Mouse (Mus musculus) gastrocnemius, postnatal 36 days (tissue): ENCODE results near the gene Pcsk7. TPM values are rescaled to one million over a fixed set of nuclear protein-coding genes. Genes with fewer than 3 reads are reported as not detected.

Experiments
- DNase-seq, 2 experiments: peaks; one replicate each; pipeline ENCODE4 v3.0.0; 2022
- intact Hi-C: fragments of 180-260 bp; cut with DNase I; formaldehyde crosslinking; loops from one replicate; pipeline ENCODE4 v1.15.1; 2025
- long read RNA-seq, 2 experiments: library from polyadenylated mRNA; stranded (forward); transcript quantifications; one replicate each; pipeline ENCODE4 v2.0.0; 2021
- total RNA-seq, 2 experiments: library from RNA; stranded (reverse); gene quantifications; 2 replicates each; pipeline ENCODE4 v1.2.3; 2021

The Pcsk7 gene
- total RNA-seq, result 10 to 100 TPM in 1 of 2 experiments, 1 to 10 TPM in 1; 9.4 to 10.5 TPM
- long read RNA-seq, experiment 1, partial matches to known transcripts, result 2 of 7 reads
- long read RNA-seq, experiment 1, other reads (novel, unspliced or antisense), result 2 of 7 reads
- long read RNA-seq, experiment 2, transcript Pcsk7-201 (17 exons, 3,876 nt), result major isoform, 5 of 12 reads
- long read RNA-seq, experiment 2, partial matches to known transcripts, result 2 of 12 reads
- long read RNA-seq, experiment 2, other reads (novel, unspliced or antisense), result 4 of 12 reads

- peak; percentile 85 to 92 for DNase-seq
- intact Hi-C loops, result no loop called here
Measured at GRCm38 (mm10) chr9:45906355-45907077, at the start of gene Pcsk7, which contains the start of gene Rnf214. Gene Pcsk7 (plus strand): TSS chr9:45906497. Gene Rnf214 (minus strand): TSS chr9:45906911.

GRCm38 (mm10) chr9:45859364-45859763, 46.9 kb upstream of the Pcsk7 start:
- no peak for DNase-seq

GRCm38 (mm10) chr9:45861813-45862212, 44.5 kb upstream of the Pcsk7 start:
- intact Hi-C loops, result no loop called here
- DNase-seq, result no peak

More at GRCm38 (mm10) chr9:45859364-45859763, 46.9 kb upstream of the Pcsk7 start:
- intact Hi-C loops, result no loop called here

- intact Hi-C loops, result no loop called here
- DNase-seq, result no peak
Measured at GRCm38 (mm10) chr9:45869181-45869580, 37.1 kb upstream of the Pcsk7 start.

GRCm38 (mm10) chr9:45870265-45870664, 36.0 kb upstream of the Pcsk7 start:
- DNase-seq, result no peak
- intact Hi-C loops, result no loop called here

- intact Hi-C loops, result loop anchor here (5.0 kb wide), 1 partner anchor 51 kb away; the partner anchor contains the start of gene Cep164
- no peak for DNase-seq
Measured at GRCm38 (mm10) chr9:45877928-45878327, 28.4 kb upstream of the Pcsk7 start.

- intact Hi-C loops, result no loop called here
- DNase-seq, result no peak
Measured at GRCm38 (mm10) chr9:45893681-45894080, 12.6 kb upstream of the Pcsk7 start.

- intact Hi-C loops, result no loop called here
- DNase-seq, result no peak
Measured at GRCm38 (mm10) chr9:45905196-45905595, 1.1 kb upstream of the Pcsk7 start.

- intact Hi-C loops, result no loop called here
- no peak for DNase-seq
Measured at GRCm38 (mm10) chr9:45905811-45906237, 473 bp upstream of the Pcsk7 start.

- intact Hi-C loops, result no loop called here
Measured at GRCm38 (mm10) chr9:45907078-45907428, 756 bp downstream of the Pcsk7 start.

GRCm38 (mm10) chr9:45910995-45911394, 4.7 kb downstream of the Pcsk7 start:
- intact Hi-C loops, result loop anchor here (2.0 kb wide), 1 partner anchor 26 kb away; the partner anchor contains the start of gene Tagln
- no peak for DNase-seq

More at GRCm38 (mm10) chr9:45907078-45907428, 756 bp downstream of the Pcsk7 start:
- DNase-seq, result peak in 1 of 2 experiments; percentile 25

- intact Hi-C loops, result loop anchor here (2.0 kb wide), 1 partner anchor 25 kb away; the partner anchor contains the start of gene Tagln
- DNase-seq, result peak; percentile 52 to 63
Measured at GRCm38 (mm10) chr9:45911673-45912072, 5.4 kb downstream of the Pcsk7 start.

- no peak for DNase-seq
- intact Hi-C loops, result no loop called here
Measured at GRCm38 (mm10) chr9:45915659-45916058, 9.4 kb downstream of the Pcsk7 start.

- DNase-seq, result peak; percentile 55 to 73
- intact Hi-C loops, result no loop called here
Measured at GRCm38 (mm10) chr9:45917041-45917934, 11.0 kb downstream of the Pcsk7 start.

- DNase-seq, result no peak
- intact Hi-C loops, result no loop called here
Measured at GRCm38 (mm10) chr9:45919895-45920294, 13.6 kb downstream of the Pcsk7 start.

GRCm38 (mm10) chr9:45929285-45929684, 23.0 kb downstream of the Pcsk7 start:
- intact Hi-C loops, result no loop called here
- no peak for DNase-seq

GRCm38 (mm10) chr9:45931958-45932357, 25.7 kb downstream of the Pcsk7 start:
- no peak for DNase-seq
- intact Hi-C loops, result no loop called here

GRCm38 (mm10) chr9:45932571-45933415, 26.5 kb downstream of the Pcsk7 start:
- no peak for DNase-seq
- intact Hi-C loops, result no loop called here

GRCm38 (mm10) chr9:45935628-45936210, 29.4 kb downstream of the Pcsk7 start, which contains the start of gene Tagln:
Gene Tagln (minus strand): TSS chr9:45936058.
- DNase-seq, result no peak
- intact Hi-C loops, result loop anchor here (2.0 kb wide), 1 partner anchor 25 kb away; no protein-coding TSS in a partner anchor
